Mouse (Mus musculus) myocyte (in vitro differentiated cells): ENCODE measurements at regions not wholly inside any gene's neighbourhood (a gene's known extent, or its start where the extent isn't known, plus 50 kb on each side); places are given as distances from the start of the nearest gene placed in this dataset.
A peak's percentile ranks its signal among the peaks of the same experiment; 100 is the strongest.

ENCODE experiments used
- H3K27me3 ChIP-seq: one replicate; pipeline ENCODE4 v1.6.1; 2011; ENCODE audit not compliant: control insufficient read depth, insufficient read depth, insufficient read length
- H3K36me3 ChIP-seq: one replicate; pipeline ENCODE4 v1.6.1; 2011; ENCODE audit not compliant: control insufficient read depth, insufficient read depth
- H3K4me2 ChIP-seq: one replicate; pipeline ENCODE4 v1.6.1; 2011; ENCODE audit warnings: low read depth, control low read depth
- H3K4me3 ChIP-seq: one replicate; pipeline ENCODE4 v1.5.1; 2011; ENCODE audit warnings: mild to moderate bottlenecking, control low read depth, moderate library complexity
- H3K79me2 ChIP-seq: one replicate; pipeline ENCODE4 v1.6.1; 2011; ENCODE audit not compliant: control insufficient read depth, insufficient read depth
- H3ac ChIP-seq: one replicate; pipeline ENCODE4 v1.6.1; 2011; ENCODE audit not compliant: control insufficient read depth, insufficient read length
- CEBPB ChIP-seq: IDR thresholded peaks from 2 replicates; pipeline ENCODE4 v1.6.1; 2011; ENCODE audit warnings: mild to moderate bottlenecking, moderate library complexity; ENCODE audit not compliant: poor library complexity, insufficient read depth, severe bottlenecking
- E2F4 ChIP-seq: IDR thresholded peaks from one replicate; pipeline ENCODE4 v1.6.1; 2011; ENCODE audit warnings: mild to moderate bottlenecking, control low read depth, moderate library complexity; ENCODE audit not compliant: insufficient read depth
- MAX ChIP-seq: IDR thresholded peaks from one replicate; pipeline ENCODE4 v1.6.1; 2011; ENCODE audit warnings: low read depth, mild to moderate bottlenecking, control low read depth
- MYOD1 ChIP-seq, 3 experiments: IDR thresholded peaks; one replicate each; pipeline ENCODE4 v1.6.1; 2011; ENCODE audit warnings: control low read depth in 2 of 3, low read depth in 2 of 3, mild to moderate bottlenecking in 2 of 3, moderate library complexity in 1 of 3; ENCODE audit not compliant: insufficient read length in 2 of 3, control insufficient read depth in 1 of 3
- MYOG ChIP-seq, 3 experiments: IDR thresholded peaks; one replicate each; pipeline ENCODE4 v1.6.1; 2011; ENCODE audit warnings: control low read depth in 2 of 3, low read depth in 2 of 3, mild to moderate bottlenecking in 2 of 3; ENCODE audit not compliant: insufficient read length in 2 of 3, control insufficient read depth in 1 of 3, insufficient read depth in 1 of 3
- POLR2A ChIP-seq: IDR thresholded peaks from one replicate; pipeline ENCODE4 v1.6.1; 2011; ENCODE audit warnings: low read depth, mild to moderate bottlenecking, control low read depth, moderate library complexity; ENCODE audit not compliant: insufficient read length
- POLR2AphosphoS2 ChIP-seq: IDR thresholded peaks from one replicate; pipeline ENCODE4 v1.6.1; 2011; ENCODE audit warnings: low read depth, control low read depth; ENCODE audit not compliant: insufficient read length
- REST ChIP-seq: IDR thresholded peaks from one replicate; pipeline ENCODE4 v1.6.1; 2011; ENCODE audit warnings: mild to moderate bottlenecking, control low read depth, moderate library complexity; ENCODE audit not compliant: insufficient read depth, insufficient read length
- SRF ChIP-seq: IDR thresholded peaks from one replicate; pipeline ENCODE4 v1.6.1; 2011; ENCODE audit warnings: low read depth; ENCODE audit not compliant: control insufficient read depth, insufficient read length
- TCF12 ChIP-seq: IDR thresholded peaks from one replicate; pipeline ENCODE4 v1.6.1; 2011; ENCODE audit warnings: mild to moderate bottlenecking, control low read depth; ENCODE audit not compliant: poor library complexity, insufficient read depth, severe bottlenecking
- TCF3 ChIP-seq: IDR thresholded peaks from one replicate; pipeline ENCODE4 v1.6.1; 2011; ENCODE audit warnings: low read depth, control low read depth; ENCODE audit not compliant: insufficient read length
- USF1 ChIP-seq: IDR thresholded peaks from one replicate; pipeline ENCODE4 v1.6.1; 2011; ENCODE audit warnings: low read depth, mild to moderate bottlenecking, control low read depth, moderate library complexity

DNA sequence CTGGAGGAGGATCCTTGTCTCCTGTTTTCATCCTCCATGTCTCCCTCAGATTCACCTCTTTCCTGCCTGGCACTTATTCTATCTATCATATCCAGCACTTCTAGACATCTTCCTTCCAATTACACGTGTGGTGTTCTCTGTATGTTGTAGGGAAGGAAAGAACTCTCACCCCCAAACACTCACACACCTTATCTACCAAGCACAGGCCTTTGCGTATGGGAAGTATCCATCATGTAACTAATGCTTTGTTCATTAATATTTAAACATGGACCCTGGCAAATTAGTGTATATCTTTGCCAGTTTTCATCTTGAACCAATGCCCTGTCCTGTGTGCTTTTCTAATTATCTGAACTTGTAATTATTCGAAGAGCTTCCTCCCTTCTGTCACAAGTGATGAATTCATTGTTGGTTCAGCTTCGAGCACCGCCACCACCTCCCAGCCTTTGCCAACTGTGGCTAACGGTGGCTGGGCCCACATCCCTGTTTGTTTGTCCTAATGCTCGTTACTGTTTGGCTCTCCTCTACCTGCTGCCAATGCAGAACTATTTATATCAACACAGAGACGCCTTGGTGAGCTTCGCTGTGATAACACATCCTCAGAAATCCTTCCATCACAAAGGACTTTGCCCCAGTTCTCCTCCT is 84.3 kb upstream of the Zcchc2 start:
- Histone ChIP-seq H3ac (no peak overlapping the region), H3K79me2 (no peaks in the 10 kb centered on the region), H3K27me3 (no peaks in the 10 kb centered on the region), H3K4me3 (no peak overlapping the region), H3K4me2 (peak overlapping the region; percentile 42), H3K36me3 (no peaks in the 10 kb centered on the region)
- TF ChIP-seq TCF3 (no peak), E2F4 (no peak), MAX (no peak), USF1 (no peak), POLR2A (no peak), SRF (no peak), POLR2AphosphoS2 (no peak), TCF12 (no peak), MYOD1 (IDR thresholded peaks at IDR 0.05; ENCODE audit: control insufficient read depth in 1 of 3, insufficient read length in 2 of 3, low read depth in 2 of 3) (no peak)

GRCm38 (mm10) chr1:105906427-105906798 is 83.8 kb upstream of the Zcchc2 start:
- Histone ChIP-seq H3K4me2 (peak overlapping the region; percentile 42), H3K79me2 (no peaks in the 10 kb centered on the region), H3ac (no peak overlapping the region), H3K4me3 (no peak overlapping the region), H3K27me3 (no peaks in the 10 kb centered on the region), H3K36me3 (no peaks in the 10 kb centered on the region)
- TF ChIP-seq MAX (no peak), MYOG (IDR thresholded peaks at IDR 0.05; ENCODE audit: control insufficient read depth in 1 of 3, insufficient read depth in 1 of 3, insufficient read length in 2 of 3, low read depth in 2 of 3) (peak in 1 of 3 experiments; percentile 50), POLR2AphosphoS2 (no peak), E2F4 (no peak), SRF (no peak), MYOD1 (IDR thresholded peaks at IDR 0.05; ENCODE audit: control insufficient read depth in 1 of 3, insufficient read length in 2 of 3, low read depth in 2 of 3) (peak in 1 of 3 experiments; percentile 50), REST (no peak), CEBPB (no peak), TCF12 (no peak)

DNA sequence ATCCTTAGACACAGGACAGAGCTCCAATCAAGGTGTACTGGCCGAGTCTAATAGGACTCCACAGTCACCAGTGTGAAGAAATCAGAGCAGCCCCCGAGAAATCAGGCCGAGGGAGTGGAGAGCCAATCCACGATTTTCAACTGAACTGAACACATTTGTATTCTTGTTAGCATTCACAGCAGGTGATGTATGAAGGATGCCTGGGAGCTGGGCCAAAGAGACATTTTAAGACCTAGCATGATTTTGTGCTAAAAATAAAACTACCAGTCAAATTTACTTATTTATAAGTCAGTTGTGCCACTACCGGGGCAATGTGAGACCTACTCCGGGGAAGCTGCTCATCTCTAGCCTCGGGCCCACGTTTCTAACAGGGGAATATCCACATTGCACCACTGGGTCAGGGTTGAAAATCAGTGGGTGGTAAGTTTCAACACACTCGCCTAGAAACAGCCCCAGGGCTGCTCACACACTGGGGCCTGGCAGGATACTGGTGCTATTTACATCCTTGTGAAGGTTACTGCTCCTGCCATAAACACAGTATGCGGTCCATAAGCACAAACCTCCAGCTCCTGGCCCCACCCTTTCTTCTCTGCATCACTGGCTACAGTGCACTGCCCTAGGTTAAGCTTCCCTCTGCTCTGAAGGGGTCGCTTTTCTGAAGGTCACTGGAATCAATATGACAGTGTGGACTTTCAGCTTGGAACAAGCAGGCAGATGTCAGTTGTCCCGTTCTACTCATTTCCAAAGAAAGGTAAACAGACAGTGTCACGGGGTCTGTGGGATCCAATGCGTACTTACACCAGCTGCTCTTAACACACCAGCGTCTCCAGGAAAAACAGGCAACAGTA is 82.0 kb upstream of the Zcchc2 start:
- Histone ChIP-seq H3K4me2 (peak overlapping the region; percentile 5), H3K36me3 (no peaks in the 10 kb centered on the region), H3K4me3 (no peak overlapping the region), H3K79me2 (no peaks in the 10 kb centered on the region), H3ac (no peak overlapping the region), H3K27me3 (no peaks in the 10 kb centered on the region)
- no peak for TF ChIP-seq POLR2AphosphoS2

DNA sequence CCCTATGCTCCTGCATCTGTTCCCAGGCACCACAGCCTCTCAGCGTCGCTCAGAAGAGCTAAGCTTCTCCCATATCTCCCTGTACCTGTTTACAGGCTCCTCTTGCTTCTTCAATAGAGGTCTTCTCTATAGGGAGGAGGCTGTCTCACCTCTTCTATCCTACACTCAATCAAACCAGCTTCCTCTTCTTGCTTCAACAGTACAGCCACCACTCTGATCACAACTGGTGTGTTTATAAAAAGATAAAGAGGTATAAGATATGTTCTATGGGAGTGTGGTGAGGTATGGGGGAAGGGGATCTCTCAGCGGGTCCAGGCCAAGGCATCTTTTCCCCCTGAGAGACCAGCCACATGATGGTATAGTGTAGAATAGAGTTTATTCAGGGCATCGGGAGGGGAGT is 81.1 kb upstream of the Zcchc2 start:
- H3K4me2 ChIP-seq: no peak overlapping the region
- H3K27me3 ChIP-seq: no peaks in the 10 kb centered on the region
- no peak overlapping the region for H3K4me3 ChIP-seq
- no peak overlapping the region for H3ac ChIP-seq
- no peak for TF ChIP-seq USF1
- H3K79me2 ChIP-seq: no peaks in the 10 kb centered on the region
- no peaks in the 10 kb centered on the region for H3K36me3 ChIP-seq

GRCm38 (mm10) chr1:105911714-105912113 is 78.5 kb upstream of the Zcchc2 start:
- Histone ChIP-seq H3K4me2 (no peak overlapping the region), H3K79me2 (no peaks in the 10 kb centered on the region), H3K36me3 (no peaks in the 10 kb centered on the region), H3ac (no peak overlapping the region), H3K27me3 (no peaks in the 10 kb centered on the region), H3K4me3 (no peak overlapping the region)
- TF ChIP-seq REST (no peak), MAX (no peak), MYOD1 (IDR thresholded peaks at IDR 0.05; ENCODE audit: control insufficient read depth in 1 of 3, insufficient read length in 2 of 3, low read depth in 2 of 3) (no peak), E2F4 (no peak), POLR2A (no peak), TCF12 (no peak), SRF (no peak), USF1 (no peak), TCF3 (no peak)

DNA sequence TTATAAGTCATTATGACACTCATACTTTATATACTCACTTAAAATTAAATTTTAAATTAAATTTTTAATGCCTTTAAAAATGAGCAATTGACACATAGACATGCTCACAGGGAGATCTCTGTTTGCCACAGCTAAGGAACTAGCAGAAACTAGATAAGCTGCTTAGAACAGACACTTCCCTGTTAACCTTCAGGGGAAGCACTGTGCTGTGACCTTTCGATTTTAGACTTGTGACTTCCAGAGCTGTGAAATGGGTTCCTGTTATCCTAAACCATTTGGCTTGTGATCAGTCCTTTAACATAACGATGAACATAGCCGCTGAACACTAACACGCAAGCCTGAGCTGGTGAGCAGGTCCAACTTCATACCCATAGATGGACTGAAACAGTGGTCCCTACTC is 68.4 kb upstream of the Zcchc2 start:
- no peak overlapping the region for H3K4me3 ChIP-seq
- no peaks in the 10 kb centered on the region for H3K27me3 ChIP-seq
- TF ChIP-seq MYOG (IDR thresholded peaks at IDR 0.05; ENCODE audit: control insufficient read depth in 1 of 3, insufficient read depth in 1 of 3, insufficient read length in 2 of 3, low read depth in 2 of 3) (no peak), TCF12 (no peak), POLR2AphosphoS2 (no peak), USF1 (no peak), E2F4 (no peak), MAX (no peak), REST (no peak), TCF3 (no peak), POLR2A (no peak), CEBPB (no peak), SRF (no peak), MYOD1 (IDR thresholded peaks at IDR 0.05; ENCODE audit: control insufficient read depth in 1 of 3, insufficient read length in 2 of 3, low read depth in 2 of 3) (no peak)
- H3K79me2 ChIP-seq: no peaks in the 10 kb centered on the region
- H3K36me3 ChIP-seq: no peaks in the 10 kb centered on the region
- no peak overlapping the region for H3ac ChIP-seq
- no peak overlapping the region for H3K4me2 ChIP-seq
